Mouse (Mus musculus) adrenal gland, adult 2 months (tissue): ENCODE data around the gene Cfap61. TPM values are rescaled to one million over a fixed set of nuclear protein-coding genes. Genes with fewer than 3 reads are reported as not detected.

Source experiments
- DNase-seq: peaks from one replicate; pipeline ENCODE4 v3.0.0; 2021
- polyA plus RNA-seq: library from polyadenylated mRNA; depleted of rRNA; stranded (reverse); fragments of >200 nt; gene quantifications from 2 replicates; pipeline ENCODE4 v1.2.3, GENCODE M21; 2012
- total RNA-seq, 2 experiments: library from RNA; stranded (reverse); gene quantifications; 2 replicates each; pipeline ENCODE4 v1.2.3; 2021

The Cfap61 gene
- total and polyA plus RNA-seq, 3 experiments: 36.1 to 57.1 (median 47.1) TPM

GRCm38 (mm10) chr2:146147801-146148200, 213.2 kb downstream of the Cfap61 start:
- no peak for DNase-seq

- DNase-seq: no peak
Observed at GRCm38 (mm10) chr2:146149206-146149974, 214.8 kb downstream of the Cfap61 start.

GRCm38 (mm10) chr2:146168017-146168803, 233.6 kb downstream of the Cfap61 start:
- DNase-seq: peak; percentile 15

- DNase-seq: no peak
Observed at GRCm38 (mm10) chr2:146169492-146169891, 234.9 kb downstream of the Cfap61 start.

GRCm38 (mm10) chr2:146172106-146172505, 237.5 kb downstream of the Cfap61 start:
- no peak for DNase-seq

GRCm38 (mm10) chr2:146174173-146174572, 239.6 kb downstream of the Cfap61 start:
- no peak for DNase-seq

- no peak for DNase-seq
Observed at GRCm38 (mm10) chr2:146178718-146179117, 244.1 kb downstream of the Cfap61 start.

- no peak for DNase-seq
Observed at GRCm38 (mm10) chr2:146183830-146184793, 249.5 kb downstream of the Cfap61 start.

GRCm38 (mm10) chr2:146196126-146196525, 261.5 kb downstream of the Cfap61 start:
- no peak for DNase-seq

GRCm38 (mm10) chr2:146197947-146198346, 263.4 kb downstream of the Cfap61 start:
- no peak for DNase-seq

GRCm38 (mm10) chr2:146210968-146211367, 276.4 kb downstream of the Cfap61 start:
- DNase-seq: no peak

GRCm38 (mm10) chr2:146214715-146215114, 280.1 kb downstream of the Cfap61 start:
- peak; percentile 49 for DNase-seq

GRCm38 (mm10) chr2:146216111-146217064, 281.8 kb downstream of the Cfap61 start:
- no peak for DNase-seq

GRCm38 (mm10) chr2:146217227-146217980, 282.8 kb downstream of the Cfap61 start:
- no peak for DNase-seq

- DNase-seq: no peak
Observed at GRCm38 (mm10) chr2:146218161-146218691, 283.6 kb downstream of the Cfap61 start.

GRCm38 (mm10) chr2:146218881-146219535, 284.4 kb downstream of the Cfap61 start:
- DNase-seq: no peak

- no peak for DNase-seq
Observed at GRCm38 (mm10) chr2:146219791-146220190, 285.2 kb downstream of the Cfap61 start.

GRCm38 (mm10) chr2:146220591-146221075, 286.0 kb downstream of the Cfap61 start:
- no peak for DNase-seq
